Mouse (Mus musculus) right cerebral cortex, postnatal 36 days (tissue): Measurements from ENCODE around the gene Slc4a10.

Experiments used
- DNase-seq, 2 experiments: peaks; one replicate each; pipeline ENCODE4 v3.0.0; 2022; ENCODE audit warnings: low spot score in 2 of 2, mixed read lengths in 1 of 2

Slc4a10 gene

GRCm38 (mm10) chr2:62347762-62348161 is 301.5 kb downstream of the Slc4a10 start:
- DNase-seq = no peak

GRCm38 (mm10) chr2:62352035-62352434 is 305.8 kb downstream of the Slc4a10 start:
- no peak for DNase-seq

GRCm38 (mm10) chr2:62355766-62356165 is 309.5 kb downstream of the Slc4a10 start:
- DNase-seq = no peak

GRCm38 (mm10) chr2:62356606-62357005 is 310.3 kb downstream of the Slc4a10 start:
- no peak for DNase-seq

- no peak for DNase-seq
Measured at GRCm38 (mm10) chr2:62357259-62357658, 311.0 kb downstream of the Slc4a10 start.

GRCm38 (mm10) chr2:62360872-62361271 is 314.6 kb downstream of the Slc4a10 start:
- DNase-seq = no peak

- no peak for DNase-seq
Measured at GRCm38 (mm10) chr2:62361514-62361913, 315.3 kb downstream of the Slc4a10 start.

GRCm38 (mm10) chr2:62362211-62362610 is 315.9 kb downstream of the Slc4a10 start:
- no peak for DNase-seq

- DNase-seq = no peak
Measured at GRCm38 (mm10) chr2:62363606-62364005, 317.3 kb downstream of the Slc4a10 start.

GRCm38 (mm10) chr2:62368349-62369053 is 322.2 kb downstream of the Slc4a10 start:
- DNase-seq = no peak

GRCm38 (mm10) chr2:62370048-62370447 is 323.8 kb downstream of the Slc4a10 start:
- no peak for DNase-seq

- DNase-seq = no peak
Measured at GRCm38 (mm10) chr2:62373692-62374091, 327.4 kb downstream of the Slc4a10 start.
